Mouse (Mus musculus): Measurements from ENCODE around the gene Cdc37l1. TPM values are rescaled to one million over a fixed set of nuclear protein-coding genes. Genes with fewer than 3 reads are reported as not detected.

Gene Cdc37l1
- polyA plus RNA-seq, 1 experiment from 2014 or later: 37.7 TPM

GRCm38 (mm10) chr19:29063577-29064363, 73.6 kb downstream of the Cdc37l1 start:
- Histone ChIP-seq H3K27me3 (replicated peaks) (no peaks in the 10 kb centered on the region), H3K4me3 (0 out of 2 replicates have a peak overlapping the region, but pooled peaks have one; percentile 5), H3K4me2 (peak overlapping the region; percentile 59), H3K9ac (0 out of 2 replicates have a peak overlapping the region, but pooled peaks have one; percentile 25), H3K27ac (ENCODE audit: poor library complexity, severe bottlenecking) (peak overlapping the region; percentile 68), H3K9me3 (replicated peaks) (no peaks in the 10 kb centered on the region), H3K36me3 (no peaks in the 10 kb centered on the region), H3K4me1 (replicated peaks) (peaks cover 12% of the 10 kb centered on the region)
- ATAC-seq (ENCODE audit: insufficient number of reproducible peaks, low FRiP score): peak; percentile 87
- 13% methylated on average over 18 of the region's 18 CpGs for WGBS

- peak; percentile 84 for ATAC-seq (ENCODE audit: insufficient number of reproducible peaks, low FRiP score)
- H3K36me3 ChIP-seq: no peaks in the 10 kb centered on the region
- 40% methylated on average over 9 of the region's 9 CpGs for WGBS
Measured at GRCm38 (mm10) chr19:29064451-29065102, 74.4 kb downstream of the Cdc37l1 start.

GRCm38 (mm10) chr19:29066981-29067471, 76.9 kb downstream of the Cdc37l1 start:
- H3K4me2 ChIP-seq: peak overlapping the region; percentile 60
- peak; percentile 90 for ATAC-seq (ENCODE audit: insufficient number of reproducible peaks, low FRiP score)

More at GRCm38 (mm10) chr19:29064451-29065102, 74.4 kb downstream of the Cdc37l1 start:
- H3K27ac ChIP-seq (ENCODE audit: poor library complexity, severe bottlenecking): peak overlapping the region; percentile 68
- no peaks in the 10 kb centered on the region for H3K9me3 ChIP-seq (replicated peaks)
- H3K4me2 ChIP-seq: peak overlapping the region; percentile 59
- no peak overlapping the region for H3K9ac ChIP-seq
- H3K4me3 ChIP-seq: no peak overlapping the region
- no peaks in the 10 kb centered on the region for H3K27me3 ChIP-seq (replicated peaks)
- H3K4me1 ChIP-seq (replicated peaks): peaks cover 17% of the 10 kb centered on the region

DNA sequence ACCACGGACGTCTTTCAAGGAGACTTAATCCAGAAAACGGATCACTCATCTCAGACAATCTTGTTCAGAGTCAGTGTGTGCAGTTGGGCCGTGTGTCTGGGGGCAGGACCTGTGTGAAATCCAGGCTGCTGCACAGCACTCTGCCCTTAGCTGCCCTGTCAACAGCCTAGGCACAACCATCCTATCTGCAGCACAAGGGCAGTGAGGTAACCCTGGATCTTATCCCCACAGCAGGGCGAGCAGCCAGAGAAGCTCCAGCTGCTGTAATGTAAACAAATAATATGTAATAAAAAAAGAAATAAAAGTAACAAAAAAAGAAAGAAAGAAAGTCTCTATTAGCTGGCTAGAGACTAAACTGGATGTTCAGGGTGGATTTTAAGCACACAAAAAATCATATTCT, 79.0 kb downstream of the Cdc37l1 start:
- Histone ChIP-seq H3K27me3 (replicated peaks) (no peaks in the 10 kb centered on the region), H3K27ac (ENCODE audit: poor library complexity, severe bottlenecking) (no peak overlapping the region), H3K9ac (no peak overlapping the region), H3K4me2 (peak overlapping the region; percentile 20; the same call in 1 of the 2 replicates), H3K4me1 (replicated peaks) (peaks cover 19% of the 10 kb centered on the region), H3K4me3 (no peak overlapping the region), H3K36me3 (no peaks in the 10 kb centered on the region), H3K9me3 (replicated peaks) (no peaks in the 10 kb centered on the region)
- 47% methylated on average over 5 of the region's 5 CpGs for WGBS
- ATAC-seq (ENCODE audit: insufficient number of reproducible peaks, low FRiP score): no peak

More at GRCm38 (mm10) chr19:29066981-29067471, 76.9 kb downstream of the Cdc37l1 start:
- Histone ChIP-seq H3K27ac (ENCODE audit: poor library complexity, severe bottlenecking) (peak overlapping the region; percentile 73), H3K4me3 (peak overlapping the region; percentile 44), H3K27me3 (replicated peaks) (no peaks in the 10 kb centered on the region), H3K9ac (peak overlapping the region; percentile 58), H3K9me3 (replicated peaks) (no peaks in the 10 kb centered on the region), H3K36me3 (no peaks in the 10 kb centered on the region), H3K4me1 (replicated peaks) (peaks cover 17% of the 10 kb centered on the region)
- 6% methylated on average over 11 of the region's 11 CpGs for WGBS

DNA sequence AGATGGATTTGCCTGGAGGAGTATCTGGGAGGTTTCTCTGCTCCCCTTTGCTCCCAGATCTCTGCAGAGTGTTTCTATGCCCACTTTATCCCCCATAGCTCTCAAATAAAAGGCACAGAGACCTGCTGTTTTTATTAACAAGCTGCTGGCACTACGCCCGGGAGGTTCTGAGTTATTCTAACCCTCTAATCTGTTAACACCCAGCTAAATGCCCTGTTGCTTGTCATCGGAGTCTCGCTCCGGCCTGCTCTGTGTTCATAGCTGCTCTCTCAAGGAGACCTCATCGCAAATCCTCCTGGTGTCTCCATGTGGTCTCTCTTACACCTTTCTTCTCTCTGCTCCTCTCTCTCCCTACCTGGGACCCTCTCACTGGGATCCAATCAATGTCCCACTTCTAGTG, 84.7 kb downstream of the Cdc37l1 start:
- WGBS: 23% methylated on average over 6 of the region's 6 CpGs
- no peaks in the 10 kb centered on the region for H3K27me3 ChIP-seq (replicated peaks)
- peak overlapping the region; percentile 50 for H3K9ac ChIP-seq
- H3K4me3 ChIP-seq: no peak overlapping the region
- H3K4me1 ChIP-seq (replicated peaks): peaks cover 14% of the 10 kb centered on the region
- no peaks in the 10 kb centered on the region for H3K9me3 ChIP-seq (replicated peaks)
- H3K4me2 ChIP-seq: peak overlapping the region; percentile 22
- H3K27ac ChIP-seq (ENCODE audit: poor library complexity, severe bottlenecking): peak overlapping the region; percentile 79
- ATAC-seq (ENCODE audit: insufficient number of reproducible peaks, low FRiP score): peak; percentile 73; the same call in 1 of the 2 replicates
- no peaks in the 10 kb centered on the region for H3K36me3 ChIP-seq

Other genes with a start within 250 kb of the Cdc37l1 start
- 1.7 and 2.1 TPM in 2 replicates for gene Slc1a1, start 155.3 kb upstream of the Cdc37l1 start, polyA plus RNA-seq (2016; fragmentation: Nextera tagmentation; extraction: Ambion mirVana)
- gene Plpp6, start 26.4 kb upstream of the Cdc37l1 start, polyA plus RNA-seq (2016; fragmentation: Nextera tagmentation; extraction: Ambion mirVana): 8.9 and 9.3 TPM in 2 replicates
- gene 4430402I18Rik, start 22.6 kb upstream of the Cdc37l1 start, polyA plus RNA-seq (2016; fragmentation: Nextera tagmentation; extraction: Ambion mirVana): 6.0 and 6.6 TPM in 2 replicates
- gene Ak3, start 57.6 kb downstream of the Cdc37l1 start, polyA plus RNA-seq (2016; fragmentation: Nextera tagmentation; extraction: Ambion mirVana): 79.7 and 80.8 TPM in 2 replicates
- gene Rcl1, start 111.0 kb downstream of the Cdc37l1 start, polyA plus RNA-seq (2016; fragmentation: Nextera tagmentation; extraction: Ambion mirVana): 21.7 and 22.6 TPM in 2 replicates

All from heart, embryonic 12.5 days (tissue).